In the genomic region with DNA sequence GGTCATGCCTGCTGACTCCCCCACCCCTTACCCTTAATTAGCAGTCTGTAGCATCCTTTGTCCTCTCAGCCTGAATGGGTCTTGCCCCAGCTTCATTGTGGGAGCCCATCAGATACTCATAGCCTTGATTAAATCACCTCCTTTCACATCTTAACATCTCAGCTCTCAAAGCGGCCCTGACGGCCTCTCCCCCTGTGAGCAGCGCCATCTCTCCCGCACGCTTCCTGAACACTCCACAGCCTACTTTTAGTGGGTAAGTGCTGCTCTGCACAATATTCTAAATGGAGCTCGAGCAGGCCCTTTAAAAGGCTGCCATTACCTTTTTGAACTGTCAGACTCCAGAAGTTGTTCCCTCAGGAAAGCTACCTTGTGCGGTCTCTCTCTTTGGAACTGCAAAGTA, we compare ENCODE assay signal across 30 mouse cellular contexts. TPM values are rescaled to one million over a fixed set of nuclear protein-coding genes. Genes with fewer than 3 reads are reported as not detected.
DNase-seq lines count a peak whose midpoint lies in the region; ATAC-seq and TF ChIP-seq lines count a peak whose summit lies in the region.
"Had no signal": no experiment of that assay in that cellular context is flagged by ENCODE, and none has a peak within 500 bp of the region (broad histone marks: within the 10 kb centered on the region; RNA-seq: fewer than 3 reads in every experiment).

No protein-coding gene starts in this region.

- no peak for DNase-seq in midbrain, embryonic 10.5 days (ENCODE audit: low spot score)
- no peak for DNase-seq in midbrain, embryonic 14.5 days
- peak; percentile 59 for DNase-seq in brain, embryonic 14.5 days (ENCODE audit: low read depth)
- peak; percentile 38 for DNase-seq in retina, embryonic 14.5 days (ENCODE audit: low spot score)
- no peak for DNase-seq in adrenal gland, adult 2 months
- DNase-seq: adrenal gland, postnatal 10 days; cerebellum, adult 8-10 months; cerebellum, postnatal 36 days; gastrocnemius, postnatal 25 days; heart, adult 2 months; heart, postnatal 36 days; kidney, adult 18-20 months; kidney, postnatal 4 days; liver, embryonic 13.5 days; lung, adult 2 months; lung, postnatal 14 days; right cerebral cortex, postnatal 14 days; spleen, adult 18-20 months; thymus, postnatal 14 days had no signal

- no peak for TF ChIP-seq CTCF in brain, embryonic 14.5 days (IDR thresholded peaks at IDR 0.05; ENCODE audit: borderline replicate concordance, extremely low read depth, insufficient read depth, insufficient read length)

- H3K4me2 ChIP-seq in forebrain, embryonic 12.5 days, result no peak overlapping the region
- H3K4me2 ChIP-seq in forebrain, embryonic 16.5 days (ENCODE audit: low read length), result no peak overlapping the region
- no peak overlapping the region for H3K4me2 ChIP-seq in midbrain, embryonic 14.5 days (ENCODE audit: low read length)
- H3K4me2 ChIP-seq: heart, embryonic 15.5 days; liver, embryonic 13.5 days had no signal

- no peaks in the 10 kb centered on the region for H3K36me3 ChIP-seq in forebrain, embryonic 12.5 days (replicated peaks)
- H3K36me3 ChIP-seq in forebrain, embryonic 16.5 days (ENCODE audit: control insufficient read depth, insufficient read depth), result no peaks in the 10 kb centered on the region
- H3K36me3 ChIP-seq in midbrain, embryonic 10.5 days, result no peaks in the 10 kb centered on the region
- H3K36me3 ChIP-seq in midbrain, embryonic 14.5 days (ENCODE audit: control insufficient read depth, insufficient read depth, low read length), result no peaks in the 10 kb centered on the region
- H3K36me3 ChIP-seq: G1E; heart, embryonic 15.5 days; liver, embryonic 13.5 days had no signal

- H3K9me3 ChIP-seq in forebrain, embryonic 12.5 days, result no peaks in the 10 kb centered on the region
- H3K9me3 ChIP-seq in forebrain, embryonic 16.5 days (ENCODE audit: control insufficient read depth, low read length), result no peaks in the 10 kb centered on the region
- H3K9me3 ChIP-seq in midbrain, embryonic 10.5 days (replicated peaks), result no peaks in the 10 kb centered on the region
- H3K9me3 ChIP-seq in midbrain, embryonic 14.5 days (ENCODE audit: control insufficient read depth, low read length), result no peaks in the 10 kb centered on the region
- H3K9me3 ChIP-seq: heart, embryonic 15.5 days; liver, embryonic 13.5 days had no signal

- whole genome bisulfite sequencing in forebrain, embryonic 12.5 days, result 23% methylated on average over 7 of the region's 7 CpGs
- 31% methylated on average over 7 of the region's 7 CpGs for WGBS in forebrain, embryonic 16.5 days
- 45% methylated on average over 7 of the region's 7 CpGs for WGBS in midbrain, embryonic 10.5 days
- 40% methylated on average over 7 of the region's 7 CpGs for WGBS in midbrain, embryonic 14.5 days

- no peak overlapping the region for H3K9ac ChIP-seq in forebrain, embryonic 12.5 days
- H3K9ac ChIP-seq in forebrain, embryonic 16.5 days (replicated peaks; ENCODE audit: low read depth, low read length), result no peak overlapping the region
- H3K9ac ChIP-seq in midbrain, embryonic 14.5 days (replicated peaks; ENCODE audit: low read length), result no peak overlapping the region
- H3K9ac ChIP-seq: heart, embryonic 15.5 days; liver, embryonic 13.5 days had no signal

- no peak for TF ChIP-seq POLR2A in brain, embryonic 14.5 days (IDR thresholded peaks at IDR 0.05; ENCODE audit: borderline replicate concordance, extremely low read depth, insufficient read depth, insufficient read length, poor library complexity, severe bottlenecking)

- no peaks in the 10 kb centered on the region for H3K27me3 ChIP-seq in forebrain, embryonic 12.5 days
- H3K27me3 ChIP-seq in forebrain, embryonic 16.5 days (replicated peaks; ENCODE audit: control insufficient read depth, insufficient read depth, low read length), result no peaks in the 10 kb centered on the region
- no peaks in the 10 kb centered on the region for H3K27me3 ChIP-seq in midbrain, embryonic 10.5 days (ENCODE audit: low read depth, poor library complexity, severe bottlenecking)
- no peaks in the 10 kb centered on the region for H3K27me3 ChIP-seq in midbrain, embryonic 14.5 days (ENCODE audit: control insufficient read depth, insufficient read depth, low read length)
- H3K27me3 ChIP-seq: heart, embryonic 15.5 days; liver, embryonic 13.5 days had no signal

- H3K27ac ChIP-seq in forebrain, embryonic 12.5 days, result no peak overlapping the region
- H3K27ac ChIP-seq in forebrain, embryonic 16.5 days (ENCODE audit: low read length), result no peak overlapping the region
- H3K27ac ChIP-seq in midbrain, embryonic 10.5 days (replicated peaks), result 0 out of 2 replicates have a peak overlapping the region, but pooled peaks have one; percentile 24
- no peak overlapping the region for H3K27ac ChIP-seq in midbrain, embryonic 14.5 days (replicated peaks; ENCODE audit: low read depth, low read length)
- H3K27ac ChIP-seq: heart, adult 2 months; heart, embryonic 15.5 days; liver, embryonic 13.5 days had no signal

- H3K4me3 ChIP-seq in forebrain, embryonic 12.5 days (replicated peaks), result no peak overlapping the region
- no peak overlapping the region for H3K4me3 ChIP-seq in forebrain, embryonic 16.5 days (replicated peaks; ENCODE audit: low read length)
- no peak overlapping the region for H3K4me3 ChIP-seq in midbrain, embryonic 10.5 days
- no peak overlapping the region for H3K4me3 ChIP-seq in midbrain, embryonic 14.5 days (replicated peaks; ENCODE audit: low read depth, low read length)
- H3K4me3 ChIP-seq: heart, adult 2 months; heart, embryonic 15.5 days; liver, embryonic 13.5 days had no signal

- ATAC-seq in forebrain, embryonic 12.5 days (ENCODE audit: low FRiP score), result peak; percentile 24; the same call in 1 of the 2 replicates
- no peak for ATAC-seq in forebrain, embryonic 16.5 days
- no peak for ATAC-seq in midbrain, embryonic 14.5 days (ENCODE audit: low FRiP score, low TSS enrichment)
- ATAC-seq: inflammation-experienced regulatory T-cells, adult 6 months; Patski had no signal

- H3K4me1 ChIP-seq in forebrain, embryonic 12.5 days, result peaks cover 17% of the 10 kb centered on the region
- H3K4me1 ChIP-seq in forebrain, embryonic 16.5 days (replicated peaks; ENCODE audit: control insufficient read depth, insufficient read depth, low read length), result peaks cover 19% of the 10 kb centered on the region
- peaks cover 22% of the 10 kb centered on the region for H3K4me1 ChIP-seq in midbrain, embryonic 10.5 days
- H3K4me1 ChIP-seq in midbrain, embryonic 14.5 days (ENCODE audit: control insufficient read depth, insufficient read depth, low read length), result 0 out of 2 replicates have a peak, but pooled peaks cover 5% of the 10 kb centered on the region
- H3K4me1 ChIP-seq: heart, embryonic 15.5 days; liver, embryonic 13.5 days had no signal

RNA-seq across cellular contexts. Expression of a gene that starts 52.2 kb away (rescaled TPM):
- polyA plus RNA-seq in forebrain, embryonic 12.5 days (2016; fragmentation: Nextera tagmentation; extraction: Ambion mirVana), result 11.9 and 13.4 TPM in 2 replicates
- 9.1 and 11.8 TPM in 2 replicates for polyA plus RNA-seq in forebrain, embryonic 16.5 days (2015; fragmentation: Nextera tagmentation; extraction: Ambion mirVana)
- 3.0 and 4.7 TPM in 2 replicates for polyA plus RNA-seq in midbrain, embryonic 10.5 days (2016; fragmentation: Nextera tagmentation; extraction: Ambion mirVana)
- 5.8 and 7.6 TPM in 2 replicates for polyA plus RNA-seq in midbrain, embryonic 14.5 days (2014; fragmentation: Nextera tagmentation; extraction: Ambion mirVana)
- polyA plus RNA-seq in brain, embryonic 14.5 days (2012; rRNA removed), result 51.1 and 74.2 TPM in 2 replicates
- total RNA-seq in adrenal gland, adult 2 months (2021), result 1 to 10 TPM; 3.7 to 10.0 TPM
- 11.8 and 23.1 TPM in 2 replicates for polyA plus RNA-seq in adrenal gland, adult 2 months (2012; rRNA removed)
- total RNA-seq: gastrocnemius, postnatal 25 days; heart, adult 2 months; heart, postnatal 36 days; megakaryocyte progenitor cell, adult 5-6 weeks; monocyte, adult 5-6 weeks; neutrophil, adult 5-6 weeks had no signal
- polyA plus RNA-seq: G1E; heart, adult 2 months; heart, embryonic 15.5 days; inflammation-experienced regulatory T-cells, adult 6 months; kidney, embryonic 16.5 days; liver, embryonic 13.5 days; Patski; testis, adult 2 months had no signal

Comparison
In these comparisons a context has a peak if more than half of its experiments do, and no peak if none do; other contexts are left out.
1. DNase-seq: peak in brain, embryonic 14.5 days (single experiment) and retina, embryonic 14.5 days (single experiment); none in midbrain, embryonic 10.5 days (single experiment), midbrain, embryonic 14.5 days (single experiment) and adrenal gland, adult 2 months (single experiment).